Mouse (Mus musculus) lung, postnatal 0 days (tissue): ENCODE data around the gene Bad. TPM values are rescaled to one million over a fixed set of nuclear protein-coding genes. Genes with fewer than 3 reads are reported as not detected.
"Not testable (repeated sequence)": the region's sequence is repeated elsewhere in the genome, so short reads cannot be mapped to it uniquely, and the experiment has no call there.

ENCODE experiments used
- ATAC-seq: fragments of 200-750 bp; cut with Nextera tagmentation; 2 replicates; pipeline ENCODE4 v1.8.0; 2017; ENCODE audit warnings: moderate library complexity
- DNase-seq: peaks from one replicate; pipeline ENCODE4 v3.0.0-alpha.2; 2016; ENCODE audit warnings: low spot score
- H3K27ac ChIP-seq: fragments of 300-500 bp; sonication (generic); 2 replicates; pipeline ENCODE4 v1.5.1; 2014; ENCODE audit warnings: antibody characterized with exemption, mild to moderate bottlenecking, low read length, mixed read lengths
- H3K27me3 ChIP-seq: fragments of 300-500 bp; sonication (generic); replicated peaks from 2 replicates; pipeline ENCODE4 v1.6.1; 2014; ENCODE audit warnings: low read length, mixed read lengths; ENCODE audit not compliant: insufficient read depth
- H3K36me3 ChIP-seq: fragments of 300-500 bp; sonication (generic); 2 replicates; pipeline ENCODE4 v1.6.1; 2014; ENCODE audit warnings: low read length, mixed read lengths; ENCODE audit not compliant: insufficient read depth
- H3K4me1 ChIP-seq: fragments of 300-500 bp; sonication (generic); 2 replicates; pipeline ENCODE4 v1.6.1; 2014; ENCODE audit warnings: antibody characterized with exemption, low read depth, low read length, mixed read lengths; ENCODE audit not compliant: insufficient read depth
- H3K4me2 ChIP-seq: fragments of 300-500 bp; sonication (generic); replicated peaks from 2 replicates; pipeline ENCODE4 v1.6.1; 2014; ENCODE audit warnings: low read depth, mild to moderate bottlenecking, low read length, moderate library complexity, mixed read lengths
- H3K4me3 ChIP-seq: fragments of 300-500 bp; sonication (generic); 2 replicates; pipeline ENCODE4 v1.5.1; 2014; ENCODE audit warnings: low read depth, low read length
- H3K9ac ChIP-seq: fragments of 300-500 bp; sonication (generic); replicated peaks from 2 replicates; pipeline ENCODE4 v1.6.1; 2014; ENCODE audit warnings: low read depth, mild to moderate bottlenecking
- H3K9me3 ChIP-seq: fragments of 300-500 bp; sonication (generic); 2 replicates; pipeline ENCODE4 v1.6.1; 2016; ENCODE audit warnings: low read length, mixed read lengths
- CTCF ChIP-seq: IDR thresholded peaks from 2 replicates; pipeline ENCODE4 v1.5.1; 2016; ENCODE audit warnings: antibody characterized with exemption, mild to moderate bottlenecking
- EP300 ChIP-seq: IDR thresholded peaks from 2 replicates; pipeline ENCODE4 v1.6.1; 2016; ENCODE audit warnings: antibody characterized with exemption, mild to moderate bottlenecking, control low read depth
- WGBS: fragments of 180-500 bp; shearing (Covaris S2); extraction: QIAGEN DNeasy Blood & Tissue Kit; methylation state at CpG from one replicate; pipeline ENCODE4 v1.1.7; 2014; 5-methylcytosine and 5-hydroxymethylcytosine counted together
- polyA plus RNA-seq: library from polyadenylated mRNA; unstranded; fragments of >200 nt; fragmentation: Nextera tagmentation; extraction: Ambion mirVana; gene quantifications from 2 replicates; pipeline ENCODE4 v1.2.1, GENCODE M21; 2015

Bad gene
- polyA plus RNA-seq, 1 experiment from 2014 or later: 106 TPM

DNA sequence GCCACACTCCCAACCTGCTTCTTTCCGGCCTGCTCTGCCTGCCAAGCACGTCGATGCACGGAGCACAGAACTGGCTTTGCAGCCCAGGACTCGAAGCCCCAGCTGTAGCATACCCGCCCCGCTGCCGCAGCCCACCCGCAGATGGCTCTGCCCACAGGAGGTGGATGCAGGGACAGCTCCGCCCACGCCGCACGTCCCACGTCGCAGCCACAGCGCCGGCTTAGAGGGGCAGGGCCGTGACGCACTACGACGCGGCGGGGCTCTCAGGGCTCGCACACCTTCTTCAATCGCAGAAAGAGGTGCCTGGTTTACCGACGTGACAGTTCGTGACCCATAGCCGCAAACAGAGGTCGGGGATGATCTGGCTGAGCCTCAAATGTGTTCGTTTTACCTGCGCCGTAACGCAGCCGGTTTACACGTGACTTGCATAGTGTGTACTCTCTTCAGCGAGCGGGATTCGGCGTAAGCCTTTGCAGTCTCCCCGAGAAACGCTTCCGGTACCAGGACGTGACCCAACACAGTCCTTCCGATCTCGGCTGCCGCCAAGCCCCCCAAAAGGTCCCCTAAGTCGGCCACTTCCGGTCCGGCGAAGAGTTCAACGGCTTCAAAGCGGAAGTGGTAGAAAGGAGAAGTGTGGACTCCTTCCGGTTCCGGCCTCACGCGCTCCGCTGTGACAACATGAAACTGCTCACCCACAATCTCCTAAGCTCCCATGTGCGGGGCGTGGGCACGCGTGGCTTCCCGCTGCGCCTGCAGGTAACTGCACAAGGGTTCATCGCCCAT lies 32.0 kb upstream of the Bad start, which contains the start of the genes Trmt112 and Prdx5:
Gene Trmt112, plus strand, starts transcription at position 192 of the 783 bp plus-strand sequence.
Gene Prdx5, minus strand, starts transcription at position 600 of the 783 bp plus-strand sequence.
- peak within 1 kb of the TSS; percentile 98 for H3K27ac ChIP-seq
- peak within 1 kb of the TSS; percentile 77 for H3K4me2 ChIP-seq
- H3K4me1 ChIP-seq: no peaks in the 10 kb centered on the region; the same call in 1 of the 2 replicates
- 1% methylated on average over 62 of the region's 65 CpGs for WGBS
- peak within 1 kb of the TSS; percentile 67 for H3K4me3 ChIP-seq
- no peaks in the 10 kb centered on the region for H3K27me3 ChIP-seq
- DNase-seq (peak; percentile 98), ATAC-seq (peak; percentile 95)
- H3K36me3 ChIP-seq: peaks cover 4% of the 10 kb centered on the region; the same call in 1 of the 2 replicates
- peak within 1 kb of the TSS; percentile 66 for H3K9ac ChIP-seq
- H3K9me3 ChIP-seq: no peaks in the 10 kb centered on the region
- TF ChIP-seq EP300 (peak; percentile 64), CTCF (peak; percentile 44)

DNA sequence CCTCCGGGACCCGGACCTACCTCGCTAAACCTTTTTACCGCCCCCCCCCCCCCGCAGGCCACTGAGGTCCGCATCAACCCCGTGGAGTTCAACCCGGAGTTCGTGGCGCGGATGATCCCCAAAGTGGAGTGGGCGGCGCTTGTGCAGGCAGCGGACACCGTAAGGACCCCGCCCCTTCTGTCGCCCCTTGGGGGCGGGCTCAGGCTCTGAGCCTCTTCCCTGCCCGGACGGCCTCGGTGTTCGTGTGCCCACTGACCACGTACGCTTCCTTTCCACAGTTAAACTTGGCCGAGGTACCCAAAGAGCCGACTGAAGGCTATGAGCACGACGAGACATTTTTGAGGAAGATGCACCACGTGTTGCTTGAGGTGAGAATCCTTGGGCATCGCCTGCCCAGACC lies 31.4 kb upstream of the Bad start:
- peak; percentile 15 for ATAC-seq

DNA sequence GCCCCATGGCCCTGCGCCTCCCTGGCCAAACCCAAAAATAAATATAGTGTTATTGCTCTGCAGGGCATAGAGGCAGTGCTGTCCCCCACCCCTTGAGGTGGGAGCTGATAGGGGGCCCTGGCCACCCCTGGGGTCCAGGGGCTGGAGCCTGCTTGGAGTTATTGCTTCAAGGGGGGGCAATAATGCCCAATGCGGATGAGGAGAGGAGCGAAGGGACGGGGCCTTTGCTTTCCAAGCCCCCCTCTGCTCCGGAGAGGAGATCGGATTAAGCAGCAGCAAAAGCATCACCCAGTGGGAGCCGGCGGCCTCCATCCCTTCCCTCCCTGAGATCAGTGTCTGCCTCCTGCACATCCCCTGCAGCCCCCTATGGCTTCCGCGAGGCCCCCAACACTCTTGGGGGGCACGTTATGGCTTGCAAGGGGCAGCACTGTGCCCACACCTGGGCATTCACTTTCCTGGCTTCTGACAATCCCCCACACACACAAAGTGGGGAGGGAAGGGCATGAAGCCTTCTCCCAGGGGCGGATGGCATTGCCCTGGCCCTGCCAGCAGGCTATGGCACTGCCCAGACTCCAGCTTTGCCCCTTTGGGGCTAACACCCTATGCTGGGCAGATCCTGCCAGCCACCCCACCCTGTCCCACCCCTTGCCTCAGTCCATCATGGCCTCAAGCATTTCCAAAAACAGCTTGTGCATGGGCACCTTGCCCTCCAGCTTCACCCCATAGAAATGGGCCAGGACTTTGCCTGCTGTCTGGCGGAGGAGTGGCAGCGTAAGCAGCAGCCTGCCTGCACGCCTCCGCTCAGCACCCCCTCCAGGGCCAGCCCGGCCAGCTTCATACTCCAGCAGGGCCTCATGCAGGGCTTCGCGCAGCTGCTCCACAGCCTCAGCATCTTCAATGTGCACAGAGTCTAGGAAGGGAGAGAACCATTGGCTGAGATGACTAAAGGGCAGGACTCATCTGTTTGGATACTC lies 30.3 kb upstream of the Bad start:
- no peak overlapping the region for H3K4me3 ChIP-seq
- TF ChIP-seq CTCF (no peak), EP300 (no peak)
- H3K4me2 ChIP-seq: no peak overlapping the region
- no peaks in the 10 kb centered on the region; the same call in 1 of the 2 replicates for H3K4me1 ChIP-seq
- H3K27ac ChIP-seq: no peak overlapping the region
- DNase-seq (no peak), ATAC-seq (no peak)
- H3K9ac ChIP-seq: 0 out of 2 replicates have a peak overlapping the region, but pooled peaks have one; percentile 19
- no peaks in the 10 kb centered on the region for H3K27me3 ChIP-seq
- no peaks in the 10 kb centered on the region for H3K9me3 ChIP-seq
- 89% methylated on average over 19 of the region's 19 CpGs for WGBS
- peaks cover 4% of the 10 kb centered on the region; the same call in 1 of the 2 replicates for H3K36me3 ChIP-seq

More for the DNA sequence above, 31.4 kb upstream of the Bad start:
- not testable (repeated sequence) for H3K27me3 ChIP-seq, H3K36me3 ChIP-seq, H3K9me3 ChIP-seq, H3K4me1 ChIP-seq
- DNase-seq: peak; percentile 56
- under 1% methylated on average over 26 of the region's 30 CpGs for whole genome bisulfite sequencing
- Histone ChIP-seq H3K4me2 (peak overlapping the region; percentile 77), H3K9ac (peak overlapping the region; percentile 66; the same call in 1 of the 2 replicates), H3K27ac (peak overlapping the region; percentile 98), H3K4me3 (peak overlapping the region; percentile 67)

DNA sequence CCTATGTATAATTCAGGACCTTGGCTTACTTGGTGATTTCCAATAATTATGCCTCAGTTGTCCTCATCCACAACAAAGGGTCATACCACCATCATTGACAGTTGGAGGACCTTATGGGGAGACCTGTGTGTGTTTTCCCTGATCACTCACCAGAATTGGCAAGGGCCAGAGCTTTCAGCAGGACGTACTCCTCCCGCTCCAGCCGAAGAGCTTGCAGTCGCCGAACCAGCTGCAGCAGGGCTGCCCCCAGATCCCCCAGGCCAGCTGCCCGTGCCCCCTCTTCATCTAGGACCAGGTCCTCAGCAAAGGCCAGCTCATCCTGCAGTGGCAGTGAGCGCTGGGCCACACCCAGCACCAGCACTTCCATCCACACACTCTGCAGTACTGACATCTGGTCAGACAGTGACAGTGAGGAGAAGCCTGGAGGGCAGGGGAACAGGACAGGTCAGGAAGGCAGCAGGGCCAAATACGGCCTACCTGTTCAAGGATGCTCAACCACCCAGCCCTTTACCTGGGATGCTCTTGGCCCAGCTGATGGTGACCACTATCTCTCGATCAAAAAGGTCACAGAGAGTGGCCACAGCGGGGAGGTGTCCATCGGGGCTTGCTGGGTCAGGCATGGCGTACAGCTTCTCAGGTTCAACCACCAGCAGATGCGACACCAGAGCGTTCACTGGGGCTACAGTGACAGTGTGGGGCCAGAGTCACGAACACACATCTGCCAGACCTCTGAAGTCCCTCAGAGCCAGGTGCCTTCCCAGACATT lies 29.3 kb upstream of the Bad start:
- no peak overlapping the region for H3K9ac ChIP-seq
- TF ChIP-seq CTCF: no peak
- TF ChIP-seq EP300: no peak
- peaks cover 4% of the 10 kb centered on the region; the same call in 1 of the 2 replicates for H3K36me3 ChIP-seq
- H3K27me3 ChIP-seq: no peaks in the 10 kb centered on the region
- ATAC-seq (no peak), DNase-seq (no peak)
- no peaks in the 10 kb centered on the region for H3K9me3 ChIP-seq
- no peak overlapping the region for H3K4me2 ChIP-seq
- no peak overlapping the region for H3K4me3 ChIP-seq
- no peaks in the 10 kb centered on the region; the same call in 1 of the 2 replicates for H3K4me1 ChIP-seq
- WGBS: 89% methylated on average over 15 of the region's 15 CpGs
- H3K27ac ChIP-seq: no peak overlapping the region

DNA sequence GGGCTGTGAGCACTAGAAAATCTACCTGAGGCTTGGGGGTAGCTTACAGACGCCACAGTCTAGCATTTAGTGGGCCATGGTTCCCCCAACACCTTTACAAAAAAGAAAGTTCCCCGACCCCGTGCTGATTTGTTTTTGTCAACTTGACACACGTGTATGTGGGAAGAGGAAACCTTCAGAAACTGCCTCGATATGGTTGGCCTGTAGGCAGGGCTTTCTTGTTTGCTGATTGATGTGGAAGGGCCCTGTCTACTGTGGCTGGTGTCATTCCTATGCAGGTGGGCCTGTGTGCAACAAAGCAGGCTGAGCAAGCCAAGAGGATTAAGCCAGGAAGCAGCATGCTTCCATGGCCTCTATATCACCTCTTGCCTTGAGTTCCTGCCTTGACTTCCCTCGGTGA lies 28.6 kb upstream of the Bad start:
- Histone ChIP-seq H3K4me1 (no peaks in the 10 kb centered on the region; the same call in 1 of the 2 replicates), H3K4me3 (no peak overlapping the region), H3K4me2 (no peak overlapping the region), H3K9ac (no peak overlapping the region), H3K27me3 (no peaks in the 10 kb centered on the region), H3K27ac (no peak overlapping the region), H3K9me3 (no peaks in the 10 kb centered on the region), H3K36me3 (peaks cover 4% of the 10 kb centered on the region; the same call in 1 of the 2 replicates)
- DNase-seq (no peak), ATAC-seq (no peak)
- WGBS: 77% methylated on average over 6 of the region's 6 CpGs
- TF ChIP-seq CTCF (no peak), EP300 (no peak)
